Mouse (Mus musculus) ovary, postnatal 14 days (tissue): ENCODE measurements at regions not wholly inside any gene's neighbourhood (a gene's known extent, or its start where the extent isn't known, plus 50 kb on each side); places are given as distances from the start of the nearest gene placed in this dataset.

Experiments
- DNase-seq: peaks from one replicate; pipeline ENCODE4 v3.0.0; 2022; ENCODE audit warnings: low spot score

- DNase-seq = no peak
These were observed 67.2 kb downstream of the Mtx3 start for GRCm38 (mm10) chr13:92911660-92912284.

DNA sequence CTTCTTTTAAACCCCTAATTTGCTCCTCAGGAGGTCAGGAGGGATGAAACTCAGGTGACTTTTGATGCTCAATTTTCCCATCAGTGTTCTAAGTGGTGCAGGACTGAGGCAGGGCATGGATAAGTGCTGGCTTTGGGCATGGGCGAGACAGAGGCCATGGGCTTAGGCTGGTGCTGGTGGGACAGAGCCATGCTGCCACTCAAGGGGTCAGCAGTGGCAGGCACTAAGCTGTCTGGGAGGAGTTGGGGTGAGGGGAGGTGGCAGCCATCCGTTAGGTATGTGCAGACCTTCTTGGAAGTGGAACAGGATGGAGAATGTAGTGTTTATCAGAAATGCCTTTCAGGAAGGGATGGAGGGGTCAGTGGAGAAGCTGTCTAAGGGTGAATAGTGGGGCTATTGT, 68.1 kb downstream of the Mtx3 start:
- no peak for DNase-seq

DNA sequence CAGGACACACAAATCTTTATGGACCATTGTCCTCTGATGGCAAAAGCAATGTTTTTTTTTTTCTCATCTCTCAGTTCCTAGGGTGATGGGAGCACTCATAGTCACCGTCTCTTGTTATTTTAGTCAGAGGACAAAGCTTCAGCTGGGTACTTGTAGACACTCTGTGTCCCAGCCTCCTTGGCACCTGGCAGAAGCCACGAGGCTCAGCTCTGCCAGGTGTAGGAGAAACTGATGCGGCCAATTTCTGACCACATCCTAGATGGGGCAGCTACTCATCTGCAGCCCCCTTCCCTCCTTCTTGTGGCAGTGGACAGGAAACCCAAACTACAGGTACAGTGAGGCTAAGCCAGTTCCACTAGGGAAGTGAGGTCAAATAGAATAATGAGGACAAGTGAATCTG, 70.1 kb downstream of the Mtx3 start:
- no peak for DNase-seq

GRCm38 (mm10) chr13:92915221-92915839, 70.8 kb downstream of the Mtx3 start:
- DNase-seq = no peak

DNA sequence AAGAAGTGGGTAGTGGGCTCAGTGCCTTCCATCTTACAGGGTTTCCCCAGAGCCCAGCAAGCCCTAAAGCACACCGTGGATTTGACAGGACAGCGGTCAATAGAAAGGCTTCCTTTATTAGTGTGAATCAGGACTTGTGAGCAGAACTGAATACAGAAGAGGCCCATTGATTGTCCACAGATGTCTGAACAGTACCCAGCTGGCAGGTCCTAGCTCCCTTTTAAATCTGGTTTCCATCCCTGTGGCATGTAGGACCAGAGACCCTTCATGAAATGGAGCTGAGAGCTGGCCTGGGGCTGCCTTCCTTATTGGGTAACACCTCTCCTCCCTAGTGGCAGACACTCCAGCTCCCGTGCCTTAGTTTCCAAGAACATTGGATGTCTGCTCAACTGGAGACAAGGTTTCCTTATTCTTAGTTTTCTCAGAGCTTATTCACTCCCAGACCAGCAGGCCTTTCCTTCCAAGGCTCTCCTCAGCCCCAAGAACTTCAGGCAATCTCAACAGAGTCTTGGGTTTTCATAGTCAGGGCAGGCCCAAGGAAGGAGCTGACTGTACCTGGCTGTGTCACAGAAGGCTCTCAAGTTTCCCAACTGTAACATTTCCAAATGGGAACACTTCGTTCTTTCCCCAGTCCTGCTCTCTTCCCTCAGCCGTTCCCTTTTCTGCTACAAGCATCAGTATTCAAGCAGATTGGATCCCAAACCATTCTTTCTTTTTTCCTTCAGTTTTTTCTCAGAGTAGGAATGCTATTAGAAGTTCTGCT, 71.6 kb downstream of the Mtx3 start:
- DNase-seq = no peak

DNA sequence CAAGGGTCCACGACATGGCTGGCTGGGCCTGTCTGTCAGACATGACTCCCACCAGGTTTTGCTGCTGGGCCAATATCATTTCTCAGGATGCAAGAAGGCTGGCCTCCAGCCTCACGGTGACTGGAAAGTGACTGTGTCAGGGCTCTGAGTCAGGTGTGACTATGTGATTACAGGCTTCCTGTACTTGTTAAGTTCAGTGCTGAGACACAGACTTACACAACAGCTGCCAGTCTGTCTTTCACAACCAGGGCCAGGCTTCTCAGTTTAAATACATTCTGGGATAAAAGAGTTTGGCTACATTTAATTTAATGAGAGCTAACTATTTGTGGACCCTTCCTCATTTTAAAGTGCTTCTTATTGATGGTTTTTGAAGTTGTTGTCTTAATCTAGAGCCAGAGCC, 75.3 kb downstream of the Mtx3 start:
- DNase-seq = no peak

DNA sequence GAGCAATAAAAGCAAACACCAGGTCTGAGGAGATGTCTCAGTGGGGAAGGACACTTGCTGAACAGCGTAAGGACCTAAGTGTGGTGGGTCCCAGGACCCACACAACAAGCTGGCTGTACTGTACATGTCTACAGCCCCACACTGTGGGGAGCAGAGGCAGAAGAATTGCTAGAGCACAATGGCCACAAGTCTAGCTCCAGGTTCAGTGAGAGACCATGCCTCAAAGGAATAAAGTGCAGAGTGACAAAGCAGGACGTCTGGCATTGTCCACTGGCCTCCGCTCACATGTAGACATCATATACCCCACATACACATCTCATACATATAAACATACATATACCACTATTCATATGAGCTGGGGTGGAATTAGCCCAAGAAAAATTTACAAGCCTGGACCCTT, 77.4 kb downstream of the Mtx3 start:
- DNase-seq = no peak

- DNase-seq = no peak
These were observed 78.9 kb downstream of the Mtx3 start for GRCm38 (mm10) chr13:92923496-92923895.

- no peak for DNase-seq
These were observed 79.5 kb downstream of the Mtx3 start for GRCm38 (mm10) chr13:92924021-92924420.

- no peak for DNase-seq
These were observed 80.6 kb downstream of the Mtx3 start for GRCm38 (mm10) chr13:92925196-92925595.

- no peak for DNase-seq
These were observed 84.0 kb downstream of the Mtx3 start for GRCm38 (mm10) chr13:92928551-92928950.

GRCm38 (mm10) chr13:92931696-92932095, 87.1 kb downstream of the Mtx3 start:
- no peak for DNase-seq

DNA sequence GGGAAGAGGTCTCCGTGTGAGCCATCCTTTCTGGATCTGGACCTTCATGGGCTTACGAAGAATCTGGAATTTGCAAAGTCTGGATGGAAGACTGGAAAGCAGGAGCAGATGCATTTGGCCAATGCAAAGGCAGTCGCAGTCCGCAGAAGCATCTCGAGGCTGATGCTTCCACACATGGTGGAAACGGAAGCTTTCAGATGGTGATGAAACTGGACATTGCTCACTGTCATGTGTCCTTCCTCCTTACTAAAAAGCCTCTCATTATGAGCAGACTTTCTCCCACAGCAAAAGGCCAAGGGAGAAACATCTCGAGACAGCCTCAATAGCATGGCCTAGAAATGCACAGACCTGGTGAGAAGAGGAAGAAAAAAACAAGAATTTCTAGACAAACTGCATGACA, 94.5 kb downstream of the Mtx3 start:
- no peak for DNase-seq

GRCm38 (mm10) chr13:92940610-92941009, 96.0 kb downstream of the Mtx3 start:
- no peak for DNase-seq

- no peak for DNase-seq
These were observed 104.0 kb downstream of the Mtx3 start for GRCm38 (mm10) chr13:92948560-92948959.

DNA sequence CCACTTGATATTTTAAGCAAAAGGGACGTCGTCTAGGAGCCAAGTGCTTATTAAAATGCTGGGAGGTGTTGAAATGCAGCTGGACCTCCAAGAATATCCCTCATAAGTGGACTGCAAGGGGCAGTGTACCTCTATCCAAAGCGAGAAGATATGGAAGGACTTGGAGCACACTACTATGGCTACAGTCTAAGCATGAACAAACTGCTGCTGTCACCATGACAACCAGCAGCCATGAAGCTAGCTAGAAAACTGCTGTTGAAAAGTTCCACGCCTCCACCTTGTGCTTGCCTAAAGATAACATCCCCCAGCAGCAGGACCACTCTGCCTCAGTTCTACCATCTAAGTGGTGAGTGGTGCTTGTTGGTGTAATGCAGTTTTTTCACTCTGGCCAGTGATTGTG, 115.5 kb downstream of the Mtx3 start:
- DNase-seq = no peak

DNA sequence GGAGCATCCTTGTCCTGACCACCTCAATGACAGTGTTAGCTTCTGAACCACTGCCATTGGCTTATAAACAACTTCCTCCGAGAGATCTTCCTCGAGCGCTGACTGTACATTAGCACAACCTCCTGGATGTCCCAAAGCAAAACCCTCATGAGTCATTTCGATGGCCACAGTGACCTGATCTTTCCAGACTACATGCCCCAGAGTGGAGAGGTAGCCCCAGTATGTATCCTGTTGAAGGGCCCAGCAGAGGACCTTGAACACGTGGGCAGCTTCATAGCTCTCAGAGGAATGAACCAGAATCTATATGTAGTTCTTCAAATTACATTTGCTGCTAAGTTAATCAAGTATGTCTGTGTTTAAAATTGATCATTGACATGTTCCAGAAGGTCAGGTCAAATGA, 118.1 kb downstream of the Mtx3 start:
- no peak for DNase-seq

- DNase-seq = no peak
These were observed 118.9 kb downstream of the Mtx3 start for GRCm38 (mm10) chr13:92963351-92963895.

GRCm38 (mm10) chr13:92964213-92964743, 119.7 kb downstream of the Mtx3 start:
- DNase-seq = no peak

- peak; percentile 23 for DNase-seq
These were observed 122.6 kb downstream of the Mtx3 start for GRCm38 (mm10) chr13:92967025-92967610.

DNA sequence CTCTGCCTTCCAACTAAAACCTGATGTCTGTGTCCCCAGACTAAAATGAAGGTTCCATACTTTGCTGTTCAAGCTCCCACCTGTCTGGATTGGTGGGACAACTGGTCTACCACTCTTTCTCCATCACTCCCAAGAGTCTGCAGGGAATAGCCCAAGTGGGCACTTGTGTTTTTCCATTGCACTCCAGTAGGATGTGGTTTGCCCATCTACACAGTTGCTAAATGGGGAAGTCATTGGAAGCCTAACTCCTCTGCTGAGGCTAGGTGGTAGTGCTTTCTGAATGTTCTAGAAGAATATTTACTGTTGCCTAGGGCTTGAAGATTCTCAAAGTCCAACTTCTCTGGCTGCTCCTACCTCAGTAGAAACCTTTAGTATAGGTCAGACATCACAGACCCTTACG, 125.0 kb downstream of the Mtx3 start:
- DNase-seq = no peak

GRCm38 (mm10) chr13:92972891-92973290, 128.3 kb downstream of the Mtx3 start:
- DNase-seq = no peak

DNA sequence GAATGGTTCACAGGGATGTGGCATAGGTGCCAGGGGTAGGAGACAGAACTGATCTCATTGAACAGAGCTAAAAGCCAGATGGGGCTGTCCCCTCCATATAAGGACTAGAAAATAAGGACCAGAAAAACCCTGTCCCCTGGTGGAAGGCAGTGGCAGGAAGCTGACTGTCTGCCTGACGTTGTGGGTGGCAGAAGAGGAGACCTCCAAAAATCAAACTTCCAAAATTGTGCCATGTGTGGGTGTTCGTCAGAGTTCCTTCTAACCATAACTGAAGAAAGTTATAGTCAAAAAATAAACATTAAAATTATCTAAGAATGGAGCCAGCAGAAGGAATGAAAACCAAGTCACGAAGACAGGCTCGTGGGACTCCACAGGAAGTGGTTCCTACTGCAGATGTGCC, 129.2 kb downstream of the Mtx3 start:
- no peak for DNase-seq
